Mouse (Mus musculus) lung, postnatal 0 days (tissue): ENCODE data around the gene Fam174a.

Experiments used
- CTCF ChIP-seq: IDR thresholded peaks from 2 replicates; pipeline ENCODE4 v1.5.1; 2016; ENCODE audit warnings: antibody characterized with exemption, mild to moderate bottlenecking
- EP300 ChIP-seq: IDR thresholded peaks from 2 replicates; pipeline ENCODE4 v1.6.1; 2016; ENCODE audit warnings: antibody characterized with exemption, mild to moderate bottlenecking, control low read depth

GRCm38 (mm10) chr1:95263843-95264242 lies 49.6 kb upstream of the Fam174a start:
- no peak for TF ChIP-seq EP300
- TF ChIP-seq CTCF: no peak
